8 mouse cellular contexts compared by ENCODE assay signal in genomic region chr4:150570793-150571192, GRCm38 (mm10).
DNase-seq lines count a peak whose midpoint lies in the region; ATAC-seq and TF ChIP-seq lines count a peak whose summit lies in the region.

No protein-coding gene starts in this region.

- no peak for ATAC-seq in heart, embryonic 11.5 days (replicated peaks; ENCODE audit: insufficient number of reproducible peaks, low FRiP score, low TSS enrichment)
- ATAC-seq in hindbrain, embryonic 13.5 days (ENCODE audit: low FRiP score), result no peak

- TF ChIP-seq POLR2A in bone marrow, adult 2 months (IDR thresholded peaks at IDR 0.05; ENCODE audit: borderline replicate concordance, control insufficient read depth, low read depth, low read length), result no peak

- no peak overlapping the region for H3K9ac ChIP-seq in heart, embryonic 11.5 days (ENCODE audit: low read depth, low read length)
- peak overlapping the region; percentile 63 for H3K9ac ChIP-seq in hindbrain, embryonic 13.5 days

- TF ChIP-seq CTCF in bone marrow, adult 2 months (IDR thresholded peaks at IDR 0.05; ENCODE audit: control insufficient read depth, insufficient read depth, low read length), result no peak

- H3K4me3 ChIP-seq in heart, embryonic 11.5 days (ENCODE audit: low read depth, low read length), result peak overlapping the region; percentile 92; the same call in 1 of the 2 replicates
- peak overlapping the region; percentile 60 for H3K4me3 ChIP-seq in bone marrow, adult 2 months (replicated peaks; ENCODE audit: control insufficient read depth, low read depth, low read length)
- peak overlapping the region; percentile 78 for H3K4me3 ChIP-seq in hindbrain, embryonic 13.5 days
- peak overlapping the region; percentile 70 for H3K4me3 ChIP-seq in macrophage (ENCODE audit: inconsistent target)

- DNase-seq in heart, postnatal 10 days, result no peak
- no peak for DNase-seq in frontal cortex, adult 2 months (ENCODE audit: extremely low spot score in 1 of 2, low spot score in 1 of 2)
- no peak for DNase-seq in ovary, postnatal 14 days (ENCODE audit: low spot score)
- no peak for DNase-seq in layer of hippocampus, adult 9-11 months

- H3K79me2 ChIP-seq in macrophage (ENCODE audit: inconsistent target), result peaks cover 82% of the 10 kb centered on the region

- no peak overlapping the region for H3K27ac ChIP-seq in heart, embryonic 11.5 days (ENCODE audit: low read depth, low read length)
- H3K27ac ChIP-seq in bone marrow, adult 2 months (ENCODE audit: control insufficient read depth, insufficient read depth, low read depth, low read length, poor library complexity), result no peak overlapping the region
- no peak overlapping the region for H3K27ac ChIP-seq in hindbrain, embryonic 13.5 days
- H3K27ac ChIP-seq in macrophage, result peak overlapping the region; percentile 93

- H3K9me3 ChIP-seq in heart, embryonic 11.5 days (replicated peaks; ENCODE audit: control insufficient read depth, low read length), result no peaks in the 10 kb centered on the region
- no peaks in the 10 kb centered on the region for H3K9me3 ChIP-seq in hindbrain, embryonic 13.5 days

- 46% methylated on average over 2 of the region's 2 CpGs for WGBS in heart, embryonic 11.5 days (ENCODE audit: insufficient replicate concordance)
- 38% methylated on average over 2 of the region's 2 CpGs for WGBS in bone marrow, adult 2 months
- WGBS in hindbrain, embryonic 13.5 days, result 49% methylated on average over 2 of the region's 2 CpGs
- WGBS in macrophage (ENCODE audit: missing documents), result 30% methylated on average over 2 of the region's 2 CpGs

- no peaks in the 10 kb centered on the region for H3K36me3 ChIP-seq in heart, embryonic 11.5 days (ENCODE audit: control insufficient read depth, insufficient read depth, low read length)
- peaks cover 8% of the 10 kb centered on the region; the same call in 1 of the 2 replicates for H3K36me3 ChIP-seq in hindbrain, embryonic 13.5 days
- H3K36me3 ChIP-seq in macrophage (ENCODE audit: inconsistent target), result peaks cover 5% of the 10 kb centered on the region; the same call in 1 of the 2 replicates

- H3K27me3 ChIP-seq in heart, embryonic 11.5 days (ENCODE audit: control insufficient read depth, insufficient read depth, low read length), result no peaks in the 10 kb centered on the region
- no peaks in the 10 kb centered on the region for H3K27me3 ChIP-seq in hindbrain, embryonic 13.5 days

- H3K4me2 ChIP-seq in heart, embryonic 11.5 days, result peak overlapping the region; percentile 67
- peak overlapping the region; percentile 91 for H3K4me2 ChIP-seq in hindbrain, embryonic 13.5 days

- H3K4me1 ChIP-seq in heart, embryonic 11.5 days (ENCODE audit: control insufficient read depth, insufficient read depth, low read length), result peaks cover 33% of the 10 kb centered on the region
- H3K4me1 ChIP-seq in bone marrow, adult 2 months (ENCODE audit: control insufficient read depth, insufficient read depth, low read length), result peaks cover 4% of the 10 kb centered on the region
- H3K4me1 ChIP-seq in hindbrain, embryonic 13.5 days (replicated peaks), result peaks cover 68% of the 10 kb centered on the region

- intact Hi-C loops in heart, postnatal 10 days (cut with DNase I), result loop anchor here (2.0 kb wide), 1 partner anchor 14 kb away; no protein-coding TSS in a partner anchor
